Mouse (Mus musculus): ENCODE data around the gene Syn3.

Gene Syn3

DNA sequence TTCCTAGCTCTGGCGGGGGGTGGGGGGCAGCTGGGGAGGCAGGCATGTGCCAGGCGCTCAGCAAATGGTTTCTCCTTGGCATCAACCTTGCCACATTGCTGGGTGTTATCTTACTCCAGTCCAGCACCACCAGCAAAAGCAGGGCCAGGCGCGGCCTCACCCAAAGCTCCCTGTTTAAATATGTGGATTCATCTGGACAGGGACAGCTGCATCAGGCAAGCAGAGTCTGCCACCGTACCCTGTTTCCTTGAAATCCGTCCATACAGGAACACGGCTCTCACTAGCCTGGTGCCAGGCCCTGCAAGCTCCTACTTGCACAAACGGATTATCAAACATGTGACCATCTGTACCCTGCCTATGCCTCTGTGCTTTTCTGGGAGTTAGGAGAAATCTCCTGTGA, 177.5 kb downstream of the Syn3 start:
- ATAC-seq (ENCODE audit: insufficient number of reproducible peaks, low FRiP score, low TSS enrichment), result no peak

- no peak for ATAC-seq (ENCODE audit: insufficient number of reproducible peaks, low FRiP score, low TSS enrichment)
These were observed 178.5 kb downstream of the Syn3 start for GRCm38 (mm10) chr10:86320204-86320603.

GRCm38 (mm10) chr10:86319526-86319925, 179.2 kb downstream of the Syn3 start:
- no peak for ATAC-seq (ENCODE audit: insufficient number of reproducible peaks, low FRiP score, low TSS enrichment)

DNA sequence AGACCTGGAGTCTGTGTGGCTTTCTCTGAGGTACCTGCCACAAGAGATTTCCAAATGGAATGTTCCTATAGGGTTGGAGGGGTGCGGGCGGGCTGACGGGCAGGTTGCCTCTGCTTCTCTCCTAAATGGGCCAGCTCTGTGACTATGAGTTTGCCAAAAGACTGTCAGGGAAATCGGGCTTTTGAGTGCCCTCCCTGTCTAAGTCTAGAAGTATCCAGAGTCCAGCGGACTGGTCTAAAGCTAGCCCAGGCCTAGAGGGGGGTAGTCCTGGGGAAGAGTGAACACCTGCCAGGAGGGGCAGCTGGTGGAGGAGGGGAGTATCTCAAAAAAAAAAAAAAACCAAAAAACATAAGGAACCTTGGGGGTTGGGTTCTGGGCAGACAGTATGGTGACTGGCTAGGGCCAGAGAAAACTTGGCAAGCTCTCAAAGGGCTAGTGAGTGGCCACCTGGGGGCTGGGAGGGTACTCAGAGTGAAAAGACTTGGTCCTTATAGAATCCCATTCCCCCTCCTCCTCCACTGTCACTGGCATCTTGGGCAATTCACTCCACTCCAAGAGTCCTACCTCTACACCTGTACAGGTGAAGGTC, 180.1 kb downstream of the Syn3 start:
- ATAC-seq (ENCODE audit: insufficient number of reproducible peaks, low FRiP score, low TSS enrichment), result no peak

DNA sequence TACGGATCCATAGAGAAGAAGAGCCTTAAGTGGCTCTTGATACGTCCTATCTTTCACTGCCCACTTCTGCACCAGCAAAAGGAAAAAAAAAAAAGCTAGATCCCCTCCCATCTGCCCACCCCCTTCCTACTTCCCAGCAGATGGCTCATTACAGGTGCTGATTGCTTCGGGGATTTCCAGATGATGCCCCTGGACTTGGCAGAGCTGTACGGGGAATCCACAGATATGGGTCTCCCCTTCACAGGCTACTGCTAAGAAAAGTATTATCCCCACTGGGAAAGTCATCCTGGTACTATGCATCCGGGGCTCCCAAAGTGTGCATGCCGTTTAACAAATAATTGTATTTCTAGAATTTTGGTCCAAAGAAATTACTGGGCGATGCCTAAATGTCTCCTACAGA, 181.1 kb downstream of the Syn3 start:
- no peak for ATAC-seq (ENCODE audit: insufficient number of reproducible peaks, low FRiP score, low TSS enrichment)

DNA sequence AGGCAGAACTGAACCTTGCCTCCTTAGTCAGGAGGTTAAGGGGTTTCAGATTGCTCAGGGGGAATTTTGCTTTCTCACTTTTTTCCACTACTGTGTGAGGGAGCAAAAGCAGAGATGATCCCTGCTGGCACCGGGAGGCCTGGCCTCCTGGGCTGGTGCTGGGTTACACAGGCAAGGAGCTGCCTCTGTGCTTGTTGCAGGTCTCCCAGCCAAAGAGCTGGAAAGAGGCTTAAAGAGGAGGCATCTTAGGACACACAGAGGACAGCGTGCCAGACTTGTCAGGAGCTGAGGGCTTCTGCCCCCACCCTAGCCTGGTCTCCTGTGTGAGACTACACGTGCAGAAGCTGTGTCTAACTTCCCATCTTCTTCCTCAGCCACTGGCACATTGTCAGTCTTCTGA, 183.2 kb downstream of the Syn3 start:
- ATAC-seq (ENCODE audit: insufficient number of reproducible peaks, low FRiP score, low TSS enrichment), result no peak

- no peak for ATAC-seq (ENCODE audit: insufficient number of reproducible peaks, low FRiP score, low TSS enrichment)
These were observed 185.2 kb downstream of the Syn3 start for GRCm38 (mm10) chr10:86313448-86313847.

- no peak for ATAC-seq (ENCODE audit: insufficient number of reproducible peaks, low FRiP score, low TSS enrichment)
These were observed 185.7 kb downstream of the Syn3 start for GRCm38 (mm10) chr10:86312976-86313375.

- ATAC-seq (ENCODE audit: insufficient number of reproducible peaks, low FRiP score, low TSS enrichment), result no peak
These were observed 188.2 kb downstream of the Syn3 start for GRCm38 (mm10) chr10:86310527-86310926.

DNA sequence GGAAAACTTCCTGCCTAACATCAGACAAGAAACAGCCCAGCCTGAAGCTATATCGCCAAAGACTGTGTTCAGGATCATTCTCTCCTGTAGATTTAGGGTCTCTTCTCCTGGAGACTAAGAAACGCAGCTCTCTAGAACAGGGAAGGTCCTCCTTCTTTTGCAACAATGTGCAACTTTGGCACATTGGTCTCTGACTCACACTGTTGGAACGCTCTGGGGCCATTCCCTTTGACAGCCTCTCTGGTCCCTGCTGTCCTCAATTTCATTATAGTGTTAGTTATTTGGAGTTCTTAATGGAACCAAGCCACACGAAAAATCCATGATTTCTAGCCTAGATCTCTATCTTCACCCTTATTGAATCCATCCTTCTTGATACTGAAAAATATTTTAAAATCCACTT, 191.5 kb downstream of the Syn3 start:
- ATAC-seq (ENCODE audit: insufficient number of reproducible peaks, low FRiP score, low TSS enrichment), result no peak

- no peak for ATAC-seq (ENCODE audit: insufficient number of reproducible peaks, low FRiP score, low TSS enrichment)
These were observed 194.1 kb downstream of the Syn3 start for GRCm38 (mm10) chr10:86304583-86304982.

DNA sequence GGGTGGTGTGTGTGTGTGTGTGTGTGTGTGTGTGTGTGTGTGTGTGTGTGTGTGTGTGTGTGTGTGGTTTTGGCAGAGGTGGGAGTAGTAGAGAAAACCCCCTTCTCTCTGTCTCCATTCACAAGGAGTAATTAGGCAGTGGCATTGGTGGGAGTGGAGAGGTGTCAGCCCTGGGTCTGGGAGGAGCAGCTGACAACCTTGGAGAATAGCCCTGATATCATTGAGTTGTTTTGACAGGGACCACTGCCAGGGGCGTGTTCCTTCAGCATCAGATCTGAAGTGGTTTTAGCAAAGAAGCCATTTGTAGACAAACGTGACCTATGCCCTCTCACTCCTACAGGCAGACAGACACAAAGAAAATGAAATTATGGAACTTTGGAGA, 195.2 kb downstream of the Syn3 start:
- no peak for ATAC-seq (ENCODE audit: insufficient number of reproducible peaks, low FRiP score, low TSS enrichment)

DNA sequence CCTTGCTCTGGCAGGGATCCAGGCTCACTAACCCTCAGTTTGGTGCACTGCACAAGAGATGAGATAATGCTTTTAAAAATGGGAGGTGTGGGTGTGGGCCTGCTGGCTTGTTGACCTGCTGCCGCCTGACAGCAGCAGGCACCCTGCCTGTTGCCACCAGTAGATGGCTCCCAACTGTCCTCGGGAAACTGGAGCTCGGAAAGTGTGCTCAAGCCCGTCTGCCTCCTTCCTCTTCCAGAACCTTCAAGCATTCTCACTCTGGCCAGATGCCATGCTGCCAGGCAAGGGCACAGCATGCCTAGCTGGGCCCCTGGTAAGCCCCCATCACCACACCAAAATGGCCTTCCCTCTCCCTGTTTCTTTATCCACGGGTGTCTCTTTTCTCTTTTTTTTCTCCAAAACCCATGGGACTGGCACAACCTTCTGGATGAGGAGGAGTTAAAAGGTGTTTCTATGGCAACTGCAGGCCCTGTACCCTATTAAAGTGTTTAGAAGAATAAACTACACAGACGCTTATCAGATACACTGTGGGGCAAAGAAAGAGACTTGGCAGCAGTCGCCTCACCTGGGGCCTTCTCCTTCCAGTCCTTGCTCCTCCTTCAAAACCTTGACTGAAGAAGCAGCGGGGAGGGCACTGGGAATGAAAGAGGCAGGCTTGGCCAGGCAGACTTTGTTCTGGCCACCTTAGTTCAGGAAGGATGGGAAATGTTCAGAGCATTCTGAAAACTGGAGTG, 195.8 kb downstream of the Syn3 start:
- ATAC-seq (ENCODE audit: insufficient number of reproducible peaks, low FRiP score, low TSS enrichment), result peak; percentile 80

DNA sequence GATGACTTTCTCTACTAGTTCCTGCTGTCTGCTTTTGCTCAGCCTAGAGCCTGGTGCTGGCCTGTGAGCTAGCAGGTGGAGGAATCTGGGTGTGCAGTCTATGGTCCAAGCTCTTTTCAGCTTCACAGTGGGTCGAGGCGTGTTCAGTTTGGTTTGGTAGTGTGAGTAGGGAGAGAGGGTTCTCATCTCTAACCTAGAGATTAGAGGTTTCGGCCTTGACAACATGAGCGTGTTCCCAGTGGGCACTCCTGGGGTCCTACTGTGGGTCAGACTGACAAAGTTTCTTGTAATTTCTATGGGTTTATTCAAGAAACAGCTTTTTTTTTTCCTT, 196.4 kb downstream of the Syn3 start:
- ATAC-seq (ENCODE audit: insufficient number of reproducible peaks, low FRiP score, low TSS enrichment), result peak; percentile 21; the same call in 1 of the 2 replicates

DNA sequence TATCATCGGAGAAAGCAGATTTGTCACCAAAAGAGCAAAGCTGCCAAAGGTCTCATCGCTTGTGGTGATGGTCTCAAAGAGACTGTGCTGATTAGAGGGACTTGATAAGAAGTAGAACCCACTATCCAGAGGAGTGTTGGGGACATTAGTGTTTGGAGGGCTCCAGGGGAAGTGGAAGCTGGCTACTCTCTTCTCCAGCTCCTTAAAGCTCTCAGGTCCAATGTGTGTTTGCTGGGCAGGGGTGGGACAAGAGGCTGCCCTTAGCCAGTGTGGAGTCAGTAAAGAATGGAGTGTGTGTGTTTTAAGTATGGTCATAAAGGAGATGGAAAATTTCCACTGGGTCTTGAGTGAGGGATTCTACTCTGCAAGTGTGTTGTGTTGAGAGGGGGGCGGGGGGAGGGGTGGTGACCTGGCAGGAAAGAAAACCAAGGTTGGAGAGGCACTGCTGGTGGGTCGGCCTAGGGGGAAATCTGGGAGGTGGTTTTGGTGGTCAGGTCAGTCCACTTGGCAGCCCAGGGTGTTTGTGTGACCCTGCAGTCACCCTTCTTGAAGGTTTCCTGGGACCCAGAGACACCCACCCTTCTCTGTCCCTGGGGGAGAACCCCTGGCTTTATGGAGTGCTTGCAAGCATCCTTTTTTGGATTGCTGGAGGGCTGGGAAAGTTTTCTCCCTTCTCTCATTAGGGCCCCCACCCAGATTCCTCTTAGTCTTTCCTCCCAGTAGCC, 196.9 kb downstream of the Syn3 start:
- no peak for ATAC-seq (ENCODE audit: insufficient number of reproducible peaks, low FRiP score, low TSS enrichment)

- no peak for ATAC-seq (ENCODE audit: insufficient number of reproducible peaks, low FRiP score, low TSS enrichment)
These were observed 197.6 kb downstream of the Syn3 start for GRCm38 (mm10) chr10:86301117-86301490.

DNA sequence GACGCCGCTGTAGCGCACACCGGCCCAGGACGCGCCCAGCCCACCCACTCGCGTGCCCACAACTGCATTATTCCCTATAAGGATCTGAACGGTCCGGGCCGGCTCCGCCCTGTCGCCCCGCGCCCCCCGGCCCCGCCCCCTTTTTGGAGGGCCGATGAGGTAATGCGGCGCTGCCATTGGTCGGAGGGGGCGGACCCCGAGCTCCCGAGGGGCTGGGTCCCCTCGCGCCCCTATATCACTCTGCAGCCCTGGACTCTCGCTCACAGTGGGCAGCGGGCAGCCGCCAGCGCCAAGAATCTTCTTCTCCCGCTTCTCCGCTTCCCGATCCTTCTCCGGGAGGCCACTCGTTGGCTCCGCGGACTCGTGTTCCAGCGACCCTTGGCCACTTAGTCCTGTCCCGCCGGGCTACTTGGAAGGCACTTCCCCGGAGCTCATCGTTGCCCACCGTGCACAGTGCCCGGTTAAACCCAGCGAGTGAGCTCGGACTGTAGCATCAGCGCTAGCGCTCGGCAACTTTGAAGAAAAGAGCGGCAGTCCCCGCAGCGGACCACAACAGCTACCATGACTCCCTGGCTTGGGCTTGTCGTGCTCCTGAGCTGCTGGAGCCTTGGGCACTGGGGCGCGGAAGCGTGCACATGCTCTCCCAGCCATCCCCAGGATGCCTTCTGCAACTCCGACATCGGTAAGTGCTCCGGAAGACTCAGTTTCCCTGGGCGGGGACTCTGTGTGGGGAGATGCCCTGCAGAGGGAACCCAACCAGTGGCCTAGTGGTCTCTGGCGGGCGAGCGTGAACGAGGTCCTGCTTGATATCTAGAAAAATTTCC, 198.2 kb downstream of the Syn3 start, which contains the start of gene Timp3:
TSS of gene Timp3 (plus strand) at position 80 of the 824 bp plus-strand sequence.
- ATAC-seq (ENCODE audit: insufficient number of reproducible peaks, low FRiP score, low TSS enrichment), result no peak

DNA sequence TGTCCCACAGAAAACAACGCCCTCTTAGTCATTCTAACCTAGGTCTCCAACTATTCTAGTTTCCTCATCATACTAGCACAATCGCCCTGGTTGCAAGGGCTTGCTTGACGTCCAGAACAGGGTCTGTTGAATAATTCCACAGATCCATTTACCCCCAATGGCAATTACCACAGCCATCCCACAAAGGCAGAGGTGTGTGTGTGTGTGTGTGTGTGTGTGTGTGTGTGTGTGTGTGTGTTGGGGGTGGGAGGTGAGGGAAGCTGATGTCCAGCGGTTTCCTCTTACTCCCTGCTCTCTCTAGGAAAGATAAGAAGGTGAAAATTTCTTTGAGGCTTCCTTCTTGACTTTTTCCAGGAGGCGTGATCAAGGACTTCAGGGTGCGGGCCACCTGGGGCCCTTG, 198.9 kb downstream of the Syn3 start:
- no peak for ATAC-seq (ENCODE audit: insufficient number of reproducible peaks, low FRiP score, low TSS enrichment)

GRCm38 (mm10) chr10:86298326-86298725, 200.4 kb downstream of the Syn3 start:
- no peak for ATAC-seq (ENCODE audit: insufficient number of reproducible peaks, low FRiP score, low TSS enrichment)

DNA sequence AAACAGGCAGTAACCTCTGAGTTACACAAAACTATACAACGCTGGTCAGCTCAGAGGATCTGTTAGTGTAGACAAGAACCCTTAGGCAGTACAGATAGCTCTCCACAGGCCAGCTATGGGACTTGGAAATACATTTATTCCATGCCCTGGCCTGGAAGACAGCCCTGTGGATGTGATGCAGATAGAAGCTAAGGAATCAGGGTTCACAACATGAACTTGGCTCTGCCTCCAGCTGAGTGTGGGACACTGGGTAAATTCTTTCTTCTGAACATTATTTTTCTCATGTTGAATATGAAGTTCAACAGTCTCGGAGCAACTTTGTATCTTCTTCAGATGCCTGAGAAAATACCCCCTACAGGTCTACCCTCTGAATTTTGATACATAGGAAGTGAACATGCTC, 201.4 kb downstream of the Syn3 start:
- no peak for ATAC-seq (ENCODE audit: insufficient number of reproducible peaks, low FRiP score, low TSS enrichment)

GRCm38 (mm10) chr10:86296111-86296510, 202.6 kb downstream of the Syn3 start:
- peak; percentile 68 for ATAC-seq (ENCODE audit: insufficient number of reproducible peaks, low FRiP score, low TSS enrichment)

Data from cerebellum, adult (tissue).